Mouse (Mus musculus): ENCODE results near the gene Acp7. TPM values are rescaled to one million over a fixed set of nuclear protein-coding genes. Genes with fewer than 3 reads are reported as not detected.

Gene Acp7
- polyA plus RNA-seq, 1 experiment from 2014 or later, result not detected

DNA sequence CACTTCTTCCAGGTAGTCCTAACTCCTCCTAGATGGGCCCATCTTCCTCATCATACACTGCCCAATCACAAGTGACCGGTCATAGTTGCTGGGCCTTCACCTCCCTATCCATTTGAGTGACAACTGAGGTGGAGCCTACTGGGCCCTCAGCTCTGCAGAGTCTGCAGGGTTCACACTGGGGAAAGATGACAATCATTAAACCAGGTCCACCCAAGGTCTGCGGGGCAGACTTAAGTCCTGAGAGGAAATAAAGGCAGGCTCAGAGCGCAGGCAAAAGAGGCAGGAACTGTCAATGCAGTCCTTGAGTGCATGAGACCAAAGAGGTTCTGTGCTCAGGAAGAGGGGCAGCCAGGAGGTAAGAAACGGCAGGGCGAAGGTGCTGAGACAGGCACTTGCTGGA lies 58.4 kb downstream of the Acp7 start:
- H3K27me3 ChIP-seq (replicated peaks; ENCODE audit: control insufficient read depth, insufficient read depth, low read length), result no peaks in the 10 kb centered on the region
- ATAC-seq, result no peak
- 91% methylated on average over 5 of the region's 5 CpGs for WGBS

DNA sequence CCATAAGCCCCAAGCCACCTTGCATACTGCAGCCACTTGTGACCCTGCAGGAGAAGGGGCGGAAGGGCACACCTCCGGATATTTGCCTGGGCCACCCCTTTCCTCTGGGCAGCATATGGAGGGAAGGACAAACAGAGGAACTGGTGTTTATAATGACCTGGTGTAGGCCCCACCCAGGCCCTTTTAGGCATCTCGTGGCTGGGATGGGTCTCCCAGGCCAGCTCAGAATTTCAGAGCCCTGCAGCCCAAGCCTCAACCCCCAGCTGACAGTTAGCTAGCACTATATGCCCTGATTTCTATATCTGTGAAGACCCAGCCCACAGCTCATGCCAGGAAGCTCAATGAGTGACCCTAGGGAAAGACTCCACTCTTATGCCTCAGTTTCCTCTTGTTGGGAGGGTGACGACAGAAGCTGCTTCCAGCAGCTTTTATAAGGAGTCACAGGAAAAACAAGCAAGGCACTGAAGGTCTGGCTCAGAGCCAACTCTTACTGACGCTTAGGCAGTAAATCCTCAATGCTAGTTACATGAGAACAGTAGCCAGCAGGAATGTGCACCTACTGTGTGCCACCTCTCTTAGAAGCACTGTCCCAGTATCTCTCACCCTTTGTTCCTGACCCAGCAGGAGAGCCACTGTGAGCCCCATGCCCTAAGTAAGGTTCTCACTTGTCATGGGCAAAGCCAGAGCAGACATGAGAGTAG lies 60.0 kb downstream of the Acp7 start:
- no peak overlapping the region for H3K4me2 ChIP-seq (ENCODE audit: low read length)
- 0 out of 2 replicates have a peak overlapping the region, but pooled peaks have one; percentile 20 for H3K9ac ChIP-seq (replicated peaks; ENCODE audit: low read depth, low read length)
- H3K36me3 ChIP-seq (ENCODE audit: control insufficient read depth, insufficient read depth), result peaks cover 5% of the 10 kb centered on the region; the same call in 1 of the 2 replicates
- 50% methylated on average over 5 of the region's 5 CpGs for WGBS
- no peak overlapping the region for H3K4me3 ChIP-seq (replicated peaks; ENCODE audit: low read length)
- H3K27me3 ChIP-seq (replicated peaks; ENCODE audit: control insufficient read depth, insufficient read depth, low read length), result no peaks in the 10 kb centered on the region
- no peak for ATAC-seq
- H3K4me1 ChIP-seq (replicated peaks; ENCODE audit: control insufficient read depth, insufficient read depth, low read length), result peaks cover 11% of the 10 kb centered on the region
- H3K27ac ChIP-seq (ENCODE audit: low read length), result no peak overlapping the region
- H3K9me3 ChIP-seq (ENCODE audit: control insufficient read depth, low read length), result no peaks in the 10 kb centered on the region

More for the DNA sequence above, 58.4 kb downstream of the Acp7 start:
- H3K27ac ChIP-seq (ENCODE audit: low read length), result no peak overlapping the region
- H3K4me2 ChIP-seq (ENCODE audit: low read length), result no peak overlapping the region
- peaks cover 22% of the 10 kb centered on the region for H3K4me1 ChIP-seq (replicated peaks; ENCODE audit: control insufficient read depth, insufficient read depth, low read length)
- H3K4me3 ChIP-seq (replicated peaks; ENCODE audit: low read length), result no peak overlapping the region
- H3K36me3 ChIP-seq (ENCODE audit: control insufficient read depth, insufficient read depth), result peaks cover 1% of the 10 kb centered on the region; the same call in 1 of the 2 replicates
- H3K9ac ChIP-seq (replicated peaks; ENCODE audit: low read depth, low read length), result no peak overlapping the region
- no peaks in the 10 kb centered on the region for H3K9me3 ChIP-seq (ENCODE audit: control insufficient read depth, low read length)

GRCm38 (mm10) chr7:28570291-28570981 lies 60.7 kb downstream of the Acp7 start:
- Histone ChIP-seq H3K4me3 (replicated peaks; ENCODE audit: low read length) (no peak overlapping the region), H3K9ac (replicated peaks; ENCODE audit: low read depth, low read length) (0 out of 2 replicates have a peak overlapping the region, but pooled peaks have one; percentile 4), H3K9me3 (ENCODE audit: control insufficient read depth, low read length) (no peaks in the 10 kb centered on the region), H3K4me2 (ENCODE audit: low read length) (no peak overlapping the region), H3K27ac (ENCODE audit: low read length) (no peak overlapping the region), H3K27me3 (replicated peaks; ENCODE audit: control insufficient read depth, insufficient read depth, low read length) (no peaks in the 10 kb centered on the region), H3K36me3 (ENCODE audit: control insufficient read depth, insufficient read depth) (peaks cover 8% of the 10 kb centered on the region; the same call in 1 of the 2 replicates), H3K4me1 (replicated peaks; ENCODE audit: control insufficient read depth, insufficient read depth, low read length) (peaks cover 11% of the 10 kb centered on the region)
- no peak for ATAC-seq
- WGBS, result 70% methylated on average over 12 of the region's 12 CpGs

- no peak overlapping the region for H3K4me3 ChIP-seq (replicated peaks; ENCODE audit: low read length)
- peaks cover 11% of the 10 kb centered on the region for H3K4me1 ChIP-seq (replicated peaks; ENCODE audit: control insufficient read depth, insufficient read depth, low read length)
- H3K9me3 ChIP-seq (ENCODE audit: control insufficient read depth, low read length), result no peaks in the 10 kb centered on the region
- H3K36me3 ChIP-seq (ENCODE audit: control insufficient read depth, insufficient read depth), result peaks cover 8% of the 10 kb centered on the region
- H3K27ac ChIP-seq (ENCODE audit: low read length), result no peak overlapping the region
- no peak overlapping the region for H3K9ac ChIP-seq (replicated peaks; ENCODE audit: low read depth, low read length)
- ATAC-seq, result no peak
- no peaks in the 10 kb centered on the region for H3K27me3 ChIP-seq (replicated peaks; ENCODE audit: control insufficient read depth, insufficient read depth, low read length)
- H3K4me2 ChIP-seq (ENCODE audit: low read length), result no peak overlapping the region
Observed at GRCm38 (mm10) chr7:28568253-28568652, 62.9 kb downstream of the Acp7 start.

DNA sequence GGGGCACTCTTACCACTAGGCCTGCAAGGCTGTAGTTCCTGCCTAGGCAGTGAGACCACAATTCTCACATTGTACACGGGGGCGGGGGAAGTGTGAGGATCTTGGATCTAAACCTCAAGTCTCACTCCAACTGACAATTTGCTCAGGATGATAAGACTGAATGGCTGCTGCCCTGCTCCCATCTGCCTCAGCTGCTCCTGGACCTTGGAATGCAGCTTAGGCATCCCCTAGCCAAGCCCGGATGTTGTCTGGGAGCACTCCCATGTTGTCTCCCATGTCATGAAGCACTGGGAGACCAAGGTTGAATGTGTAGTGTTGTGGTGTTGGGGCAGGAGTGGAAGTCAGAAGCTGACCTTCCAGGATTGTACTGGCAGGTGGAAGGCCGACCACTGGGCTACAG lies 63.6 kb downstream of the Acp7 start:
- H3K36me3 ChIP-seq (ENCODE audit: control insufficient read depth, insufficient read depth), result peaks cover 10% of the 10 kb centered on the region
- ATAC-seq, result no peak
- no peak overlapping the region for H3K4me2 ChIP-seq (ENCODE audit: low read length)
- no peak overlapping the region for H3K9ac ChIP-seq (replicated peaks; ENCODE audit: low read depth, low read length)
- H3K9me3 ChIP-seq (ENCODE audit: control insufficient read depth, low read length), result no peaks in the 10 kb centered on the region
- no peaks in the 10 kb centered on the region for H3K27me3 ChIP-seq (replicated peaks; ENCODE audit: control insufficient read depth, insufficient read depth, low read length)
- H3K27ac ChIP-seq (ENCODE audit: low read length), result no peak overlapping the region
- WGBS, result 93% methylated on average over 4 of the region's 4 CpGs
- no peak overlapping the region for H3K4me3 ChIP-seq (replicated peaks; ENCODE audit: low read length)
- H3K4me1 ChIP-seq (replicated peaks; ENCODE audit: control insufficient read depth, insufficient read depth, low read length), result peaks cover 11% of the 10 kb centered on the region

- WGBS, result 70% methylated on average over 5 of the region's 5 CpGs
- H3K36me3 ChIP-seq (ENCODE audit: control insufficient read depth, insufficient read depth), result peaks cover 10% of the 10 kb centered on the region
- no peak overlapping the region for H3K27ac ChIP-seq (ENCODE audit: low read length)
- no peak; the same call in 1 of the 2 replicates for ATAC-seq
- H3K4me3 ChIP-seq (replicated peaks; ENCODE audit: low read length), result no peak overlapping the region
- H3K4me2 ChIP-seq (ENCODE audit: low read length), result no peak overlapping the region
- H3K9me3 ChIP-seq (ENCODE audit: control insufficient read depth, low read length), result no peaks in the 10 kb centered on the region
- H3K4me1 ChIP-seq (replicated peaks; ENCODE audit: control insufficient read depth, insufficient read depth, low read length), result peaks cover 4% of the 10 kb centered on the region
- H3K9ac ChIP-seq (replicated peaks; ENCODE audit: low read depth, low read length), result no peak overlapping the region
- no peaks in the 10 kb centered on the region for H3K27me3 ChIP-seq (replicated peaks; ENCODE audit: control insufficient read depth, insufficient read depth, low read length)
Observed at GRCm38 (mm10) chr7:28565407-28565806, 65.7 kb downstream of the Acp7 start.

DNA sequence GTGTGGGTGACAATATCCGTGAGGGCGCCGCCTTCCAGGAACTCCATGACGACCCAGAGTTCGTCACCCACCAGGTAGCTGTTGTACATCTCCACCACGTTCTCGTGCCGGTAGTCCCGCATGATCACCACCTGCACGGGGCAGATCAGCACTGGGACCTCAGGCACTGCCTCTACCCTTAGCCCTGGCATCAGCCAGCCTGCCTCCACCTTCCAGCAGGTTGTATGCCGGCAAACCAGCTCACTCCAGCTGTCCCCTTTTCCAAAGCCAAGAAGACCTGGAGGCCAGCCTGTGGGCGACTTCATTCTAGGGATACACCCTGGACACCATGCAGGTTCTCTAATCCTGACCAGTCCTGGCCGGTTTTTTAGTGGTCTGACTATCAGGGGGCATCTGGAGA lies 68.2 kb downstream of the Acp7 start:
- no peaks in the 10 kb centered on the region for H3K9me3 ChIP-seq (ENCODE audit: control insufficient read depth, low read length)
- H3K36me3 ChIP-seq (ENCODE audit: control insufficient read depth, insufficient read depth), result peaks cover 16% of the 10 kb centered on the region
- no peak for ATAC-seq
- H3K27ac ChIP-seq (ENCODE audit: low read length), result no peak overlapping the region
- H3K27me3 ChIP-seq (replicated peaks; ENCODE audit: control insufficient read depth, insufficient read depth, low read length), result no peaks in the 10 kb centered on the region
- no peak overlapping the region for H3K9ac ChIP-seq (replicated peaks; ENCODE audit: low read depth, low read length)
- no peak overlapping the region for H3K4me3 ChIP-seq (replicated peaks; ENCODE audit: low read length)
- no peak overlapping the region for H3K4me2 ChIP-seq (ENCODE audit: low read length)
- 94% methylated on average over 13 of the region's 13 CpGs for WGBS
- H3K4me1 ChIP-seq (replicated peaks; ENCODE audit: control insufficient read depth, insufficient read depth, low read length), result no peaks in the 10 kb centered on the region

DNA sequence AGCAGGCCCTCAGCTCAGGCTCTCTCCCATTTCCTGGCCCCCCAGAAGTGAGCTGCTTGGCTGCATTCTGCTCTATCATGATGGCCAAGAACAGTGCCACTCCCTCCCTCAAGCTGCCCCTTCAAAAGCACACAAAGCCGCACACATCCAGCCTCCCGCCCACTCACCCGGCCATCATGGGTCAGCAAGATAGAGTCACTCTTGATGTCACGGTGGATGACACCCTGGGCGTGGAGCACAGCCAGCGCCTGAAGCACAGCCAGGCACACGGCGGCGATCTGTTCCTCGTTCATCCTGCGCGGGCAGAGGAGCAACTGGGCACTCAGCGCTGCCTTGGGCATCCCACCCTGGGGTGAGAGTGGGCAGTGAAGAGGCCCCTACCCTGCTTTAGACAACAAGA lies 68.8 kb downstream of the Acp7 start:
- 96% methylated on average over 13 of the region's 13 CpGs for WGBS
- Histone ChIP-seq H3K27ac (ENCODE audit: low read length) (no peak overlapping the region), H3K4me1 (replicated peaks; ENCODE audit: control insufficient read depth, insufficient read depth, low read length) (no peaks in the 10 kb centered on the region), H3K4me3 (replicated peaks; ENCODE audit: low read length) (no peak overlapping the region), H3K9ac (replicated peaks; ENCODE audit: low read depth, low read length) (no peak overlapping the region), H3K4me2 (ENCODE audit: low read length) (no peak overlapping the region), H3K27me3 (replicated peaks; ENCODE audit: control insufficient read depth, insufficient read depth, low read length) (no peaks in the 10 kb centered on the region), H3K36me3 (ENCODE audit: control insufficient read depth, insufficient read depth) (peaks cover 12% of the 10 kb centered on the region), H3K9me3 (ENCODE audit: control insufficient read depth, low read length) (no peaks in the 10 kb centered on the region)
- ATAC-seq, result no peak

DNA sequence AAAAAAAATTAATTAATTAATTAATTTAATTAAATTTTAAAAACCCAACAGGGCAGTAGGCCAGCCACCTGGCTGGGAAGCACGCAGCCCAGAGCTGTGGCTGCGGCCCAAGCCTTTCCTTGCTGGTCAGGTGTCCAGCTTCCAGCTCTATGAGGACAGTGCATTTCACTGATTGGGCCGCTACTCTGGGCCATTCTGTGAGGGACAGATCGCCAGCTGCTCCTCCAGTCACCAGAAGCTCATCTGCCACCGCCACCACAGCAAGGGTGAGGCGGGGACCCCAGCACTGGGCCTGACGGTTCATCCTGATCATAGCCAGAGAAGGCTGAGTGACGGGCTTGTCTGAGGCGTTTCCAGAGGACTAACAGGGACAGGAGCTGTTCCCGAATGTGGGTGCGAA lies 69.2 kb downstream of the Acp7 start:
- no peak overlapping the region for H3K27ac ChIP-seq (ENCODE audit: low read length)
- H3K36me3 ChIP-seq (ENCODE audit: control insufficient read depth, insufficient read depth), result peaks cover 12% of the 10 kb centered on the region
- no peak overlapping the region for H3K4me3 ChIP-seq (replicated peaks; ENCODE audit: low read length)
- H3K4me1 ChIP-seq (replicated peaks; ENCODE audit: control insufficient read depth, insufficient read depth, low read length), result no peaks in the 10 kb centered on the region
- H3K9ac ChIP-seq (replicated peaks; ENCODE audit: low read depth, low read length), result no peak overlapping the region
- no peak for ATAC-seq
- H3K4me2 ChIP-seq (ENCODE audit: low read length), result no peak overlapping the region
- H3K27me3 ChIP-seq (replicated peaks; ENCODE audit: control insufficient read depth, insufficient read depth, low read length), result no peaks in the 10 kb centered on the region
- 92% methylated on average over 11 of the region's 11 CpGs for WGBS
- H3K9me3 ChIP-seq (ENCODE audit: control insufficient read depth, low read length), result no peaks in the 10 kb centered on the region

All from forebrain, embryonic 16.5 days (tissue).